Mouse (Mus musculus) mouse embryonic stem cell (cell line): ENCODE data around the gene Gm20388.

Experiments used
- in situ Hi-C, 2 experiments: fragments of 300-500 bp; cut with MboI; formaldehyde crosslinking; loops; 1 replicate in 1 of 2; 3 replicates in 1 of 2; pipeline ENCODE4 v1.14.3; 2019 to 2020; ENCODE audit warnings: low sequenced_read_pairs in 2 of 2, low pct_unique_long_range_greater_than_20kb in 1 of 2, mixed read lengths in 1 of 2; ENCODE audit not compliant: unreplicated experiment in 1 of 2

Gene Gm20388

GRCm38 (mm10) chr8:120030447-120030846, 119.8 kb downstream of the Gm20388 start:
- in situ Hi-C loops = no loop called here

- in situ Hi-C loops = no loop called here
These were observed 122.0 kb downstream of the Gm20388 start for GRCm38 (mm10) chr8:120032549-120033208.

GRCm38 (mm10) chr8:120034471-120034870, 123.8 kb downstream of the Gm20388 start:
- in situ Hi-C loops = no loop called here

- in situ Hi-C loops = no loop called here
These were observed 125.5 kb downstream of the Gm20388 start for GRCm38 (mm10) chr8:120036111-120036510.

- in situ Hi-C loops = no loop called here
These were observed 125.9 kb downstream of the Gm20388 start for GRCm38 (mm10) chr8:120036578-120036977.

- in situ Hi-C loops = no loop called here
These were observed 126.6 kb downstream of the Gm20388 start for GRCm38 (mm10) chr8:120037199-120037598.

GRCm38 (mm10) chr8:120037611-120038010, 127.0 kb downstream of the Gm20388 start:
- in situ Hi-C loops = no loop called here

- in situ Hi-C loops = no loop called here
These were observed 128.1 kb downstream of the Gm20388 start for GRCm38 (mm10) chr8:120038741-120039140.

GRCm38 (mm10) chr8:120039313-120039919, 128.8 kb downstream of the Gm20388 start:
- in situ Hi-C loops = no loop called here

- in situ Hi-C loops = no loop called here
These were observed 130.2 kb downstream of the Gm20388 start for GRCm38 (mm10) chr8:120040861-120041260.

GRCm38 (mm10) chr8:120042542-120043312, 132.1 kb downstream of the Gm20388 start:
- in situ Hi-C loops = no loop called here

- in situ Hi-C loops = no loop called here
These were observed 134.3 kb downstream of the Gm20388 start for GRCm38 (mm10) chr8:120044907-120045306.

- in situ Hi-C loops = no loop called here
These were observed 134.8 kb downstream of the Gm20388 start for GRCm38 (mm10) chr8:120045471-120045870.

- in situ Hi-C loops = no loop called here
These were observed 135.8 kb downstream of the Gm20388 start for GRCm38 (mm10) chr8:120046258-120047020.

- in situ Hi-C loops = no loop called here
These were observed 139.3 kb downstream of the Gm20388 start for GRCm38 (mm10) chr8:120049949-120050348.

- in situ Hi-C loops = no loop called here
These were observed 139.7 kb downstream of the Gm20388 start for GRCm38 (mm10) chr8:120050376-120050775.

GRCm38 (mm10) chr8:120051006-120051405, 140.4 kb downstream of the Gm20388 start:
- in situ Hi-C loops = no loop called here

GRCm38 (mm10) chr8:120051908-120052307, 141.3 kb downstream of the Gm20388 start:
- in situ Hi-C loops = no loop called here

GRCm38 (mm10) chr8:120052318-120052717, 141.7 kb downstream of the Gm20388 start:
- in situ Hi-C loops = no loop called here
